Mouse (Mus musculus) T-helper 2 cell (primary cell): ENCODE measurements around the gene Gm49380.

Experiments used
- in situ Hi-C: fragments of 300-600 bp; cut with MboI, MseI; formaldehyde crosslinking; loops from one replicate; pipeline ENCODE4 v1.15.1; 2025; ENCODE audit warnings: high pct_unique_total_duplicates

The Gm49380 gene

DNA sequence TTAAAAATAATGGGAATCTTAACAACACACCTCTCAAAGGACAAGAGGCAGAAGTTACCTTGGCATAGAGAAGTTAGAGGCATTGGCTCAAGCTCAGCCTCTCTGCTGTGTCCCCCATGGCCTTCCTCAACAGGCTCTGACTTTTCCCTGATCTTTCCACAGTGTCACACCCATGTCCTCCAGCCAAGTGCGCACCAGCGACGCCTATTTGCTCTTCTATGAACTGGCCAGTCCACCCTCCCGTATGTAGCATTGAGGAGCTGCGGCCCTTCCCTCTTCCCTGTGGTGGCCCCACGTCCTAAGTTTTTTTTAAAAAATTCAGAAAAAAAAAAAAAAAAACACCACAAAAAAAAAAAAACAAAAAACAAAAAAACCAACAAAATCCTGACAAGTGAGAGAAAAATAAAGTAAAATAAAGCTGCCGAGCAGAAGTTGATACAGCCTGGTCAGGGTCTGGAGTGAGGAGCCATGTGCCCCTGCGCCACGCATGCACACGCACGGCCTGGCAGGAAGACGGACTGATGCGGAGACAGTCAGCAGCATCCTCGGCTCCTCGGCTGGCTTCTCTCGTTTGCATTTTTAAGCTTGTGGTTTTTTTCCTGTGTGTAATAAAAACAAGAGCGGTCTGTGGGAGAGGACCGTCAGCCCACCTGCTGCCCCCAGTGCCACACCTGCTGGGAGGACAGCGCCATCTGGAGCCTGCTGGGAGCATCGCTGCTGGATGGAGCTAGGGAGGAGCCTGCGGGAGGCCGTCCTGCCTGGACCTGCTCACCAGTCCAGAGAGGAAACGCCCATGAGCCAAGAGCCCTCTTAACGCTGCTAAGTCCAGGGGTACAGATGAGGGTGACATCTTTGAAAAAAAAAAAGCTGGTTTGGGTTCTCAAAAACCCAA lies 19.4 kb downstream of the Gm49380 start:
- in situ Hi-C loops, result loop anchor here (25.0 kb wide), 1 partner anchor 357 kb away; the partner anchor contains the start of gene Nectin1

DNA sequence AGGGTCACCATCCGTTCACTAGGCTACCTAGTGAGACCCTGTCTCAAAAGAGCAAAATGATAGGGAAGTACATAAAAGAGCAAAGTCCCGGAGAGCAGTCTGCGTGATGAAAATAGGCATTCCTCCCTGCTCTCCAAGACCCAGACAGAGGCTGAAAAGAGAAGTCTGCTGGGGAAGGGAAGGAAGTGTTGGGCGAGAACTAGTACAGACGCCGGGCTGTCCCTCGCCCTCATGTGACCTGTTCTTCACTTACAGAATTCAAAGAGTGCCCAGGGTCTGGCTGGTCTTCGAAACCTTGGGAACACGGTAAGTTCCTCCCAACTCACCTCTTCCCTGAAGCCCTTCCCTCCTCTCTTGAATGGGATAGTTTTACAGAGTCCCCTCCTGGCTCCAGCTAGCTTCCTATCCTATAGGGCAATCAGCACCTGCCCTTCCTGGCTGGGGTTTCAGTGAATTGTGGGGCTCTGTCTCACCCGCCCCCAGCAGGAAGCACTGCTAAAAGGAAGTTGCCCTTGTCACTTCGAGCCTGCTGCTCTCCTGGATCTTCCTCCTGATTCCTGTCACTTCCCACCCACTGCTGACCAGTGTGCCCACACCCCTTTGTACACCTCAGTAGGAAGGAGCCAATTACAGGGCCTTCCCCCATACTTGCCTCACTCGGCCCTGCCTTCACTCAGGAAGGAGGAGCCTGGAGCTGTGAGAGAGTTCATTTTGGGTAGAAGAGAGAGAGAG lies 24.3 kb downstream of the Gm49380 start:
- in situ Hi-C loops, result loop anchor here (10.0 to 25.0 kb wide), 2 partner anchors 352 to 534 kb away; partner anchors contain the start of gene Nectin1

DNA sequence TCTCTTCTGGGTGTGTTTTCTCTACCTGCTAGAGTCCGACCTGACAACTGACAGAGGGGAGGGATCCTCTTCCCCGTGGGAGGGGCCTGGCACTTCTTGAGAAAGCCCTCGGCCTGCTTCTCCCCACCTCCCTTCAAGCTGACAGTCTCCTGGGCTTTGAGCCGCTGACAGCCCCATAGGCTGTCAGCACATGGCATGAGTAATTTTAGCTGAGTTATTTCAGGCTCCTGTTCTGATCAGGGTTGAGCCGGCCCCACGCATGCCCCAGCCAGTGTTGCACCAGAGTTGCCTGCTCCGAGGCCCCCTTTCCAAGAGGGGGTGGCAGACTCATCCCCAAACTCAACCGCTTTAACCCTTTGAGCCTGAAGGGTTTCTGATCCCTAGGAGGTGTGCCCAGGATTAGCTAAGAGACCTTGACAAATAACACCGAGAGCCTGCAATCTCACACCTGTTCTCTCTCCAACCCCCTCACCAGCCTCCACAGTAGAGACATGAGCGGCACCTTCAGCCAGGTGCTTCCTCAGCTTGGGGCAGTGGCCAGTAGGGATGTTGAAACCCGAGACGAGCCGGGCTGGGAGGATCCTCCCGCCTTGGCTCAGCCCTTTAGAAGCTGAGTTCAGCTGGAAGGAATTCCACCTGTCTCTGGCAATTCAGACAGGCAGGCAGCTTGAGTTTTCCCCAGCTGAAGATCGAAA lies 25.4 kb downstream of the Gm49380 start:
- in situ Hi-C loops, result loop anchor here (10.0 to 25.0 kb wide), 2 partner anchors 351 to 533 kb away; partner anchors contain the start of gene Nectin1

DNA sequence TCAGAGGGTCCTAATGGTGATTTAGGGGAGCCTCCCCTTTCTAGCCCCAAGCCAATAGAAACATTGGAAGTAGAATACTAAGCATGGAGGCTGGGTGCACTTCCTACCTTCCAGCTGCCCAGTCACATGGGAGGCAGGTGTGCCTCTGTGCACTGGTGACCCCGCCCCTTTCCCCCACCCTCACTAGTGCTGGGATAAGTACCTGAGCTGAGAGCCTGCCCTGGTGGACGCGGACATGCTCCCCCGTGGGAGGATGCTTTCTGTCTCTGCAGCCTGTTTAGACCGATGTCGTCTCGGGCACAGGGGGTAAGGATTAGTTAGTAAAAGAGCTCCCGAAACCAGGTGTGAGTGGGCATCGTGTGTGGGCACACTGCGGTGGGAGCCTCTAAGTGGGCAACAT lies 26.3 kb downstream of the Gm49380 start:
- in situ Hi-C loops, result loop anchor here (10.0 to 25.0 kb wide), 2 partner anchors 350 to 532 kb away; partner anchors contain the start of gene Nectin1

DNA sequence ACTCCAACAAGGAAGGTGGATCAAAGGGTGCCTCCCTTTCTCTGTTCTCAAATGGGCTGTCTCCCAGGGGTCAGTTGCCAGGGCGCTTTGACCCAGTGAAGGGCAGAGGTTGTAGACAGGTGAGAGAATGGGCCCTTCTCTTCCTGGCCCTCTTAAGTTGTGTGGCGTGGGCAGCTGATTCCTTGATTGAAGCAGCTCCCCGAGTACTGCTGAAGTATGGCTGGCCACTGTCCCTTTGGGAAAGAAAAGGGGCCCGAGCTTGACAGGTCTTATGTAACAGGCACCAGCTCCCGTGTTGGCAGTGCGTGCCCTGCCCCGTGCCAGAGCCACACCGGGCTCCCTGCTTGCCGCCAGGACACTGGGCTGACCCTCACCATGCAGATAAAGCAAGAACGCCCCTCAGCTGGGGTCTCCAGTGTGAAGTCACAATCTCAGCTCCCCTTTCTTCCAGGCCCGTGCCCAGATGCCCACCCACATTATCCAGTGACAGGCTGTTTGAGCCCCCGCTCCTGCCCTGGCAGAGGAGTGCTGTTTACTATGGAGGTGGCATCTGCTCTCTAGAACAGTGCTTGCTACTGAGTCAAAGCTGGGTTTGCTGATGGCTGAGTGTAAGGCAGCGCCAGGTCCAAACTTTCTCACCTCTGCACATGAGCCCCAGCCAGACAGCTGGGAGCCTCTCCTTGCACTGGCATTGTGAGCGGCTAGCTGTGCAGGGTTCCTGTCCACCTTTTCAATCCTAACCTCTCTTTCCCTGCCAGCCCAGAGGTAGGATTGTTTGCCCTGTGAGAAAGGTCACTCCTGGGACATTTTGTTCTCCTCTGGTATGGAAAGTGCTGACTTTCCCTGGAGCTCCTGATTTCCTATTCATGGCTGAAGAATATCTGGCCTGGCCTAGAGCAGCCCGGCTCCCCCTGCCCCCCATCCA lies 27.3 kb downstream of the Gm49380 start:
- in situ Hi-C loops, result loop anchor here (10.0 to 25.0 kb wide), 2 partner anchors 349 to 531 kb away; partner anchors contain the start of gene Nectin1

DNA sequence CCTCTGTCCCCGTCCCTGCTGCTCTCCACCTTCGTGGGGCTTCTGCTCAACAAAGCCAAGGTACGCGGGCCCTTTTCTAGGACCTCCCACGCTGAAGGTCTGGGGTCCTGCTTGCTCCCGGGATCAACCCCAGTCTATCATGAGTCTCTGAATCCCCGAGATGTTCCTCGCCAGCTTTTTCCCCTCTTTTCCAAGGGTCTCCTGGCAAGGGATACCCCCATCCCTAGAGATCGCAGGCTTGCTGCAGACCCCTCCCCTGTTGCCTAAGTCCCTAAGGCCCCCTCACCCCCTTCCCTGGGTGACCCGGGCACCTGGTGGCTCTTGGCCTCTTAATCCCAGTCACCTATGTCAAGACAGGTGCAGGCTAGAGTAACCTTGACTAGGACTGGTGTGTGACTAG lies 28.0 kb downstream of the Gm49380 start:
- in situ Hi-C loops, result loop anchor here (10.0 to 25.0 kb wide), 2 partner anchors 348 to 530 kb away; partner anchors contain the start of gene Nectin1

DNA sequence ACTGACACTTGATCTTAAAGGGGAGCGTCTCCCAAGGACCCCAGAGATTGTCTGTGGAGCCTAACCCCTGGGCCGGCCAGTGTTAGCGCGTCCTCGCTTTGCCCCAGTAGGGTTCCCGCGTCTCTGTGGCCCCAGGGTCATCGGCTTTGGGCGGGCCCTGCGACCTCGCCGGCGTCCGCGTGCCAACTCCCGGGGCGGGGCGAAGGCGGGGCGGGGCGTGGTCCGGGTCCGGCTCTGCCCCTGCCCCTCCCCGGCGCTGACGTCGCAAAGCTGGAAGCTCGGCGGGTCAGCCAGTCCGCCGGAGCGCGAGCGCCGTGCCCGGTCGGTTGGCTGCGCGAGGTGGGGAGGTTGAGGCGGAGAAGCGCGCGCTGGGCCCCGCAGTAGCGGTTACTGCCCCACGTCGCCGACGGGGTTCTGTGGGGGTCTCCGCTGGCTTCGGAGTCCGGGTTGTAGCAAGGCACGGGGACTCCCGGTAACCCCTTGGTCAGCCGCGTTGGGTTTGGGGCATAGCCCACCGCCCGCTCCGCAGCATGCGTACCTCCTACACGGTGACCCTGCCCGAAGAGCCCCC lies 28.6 kb downstream of the Gm49380 start:
- in situ Hi-C loops, result loop anchor here (10.0 to 25.0 kb wide), 2 partner anchors 347 to 530 kb away; partner anchors contain the start of gene Nectin1

DNA sequence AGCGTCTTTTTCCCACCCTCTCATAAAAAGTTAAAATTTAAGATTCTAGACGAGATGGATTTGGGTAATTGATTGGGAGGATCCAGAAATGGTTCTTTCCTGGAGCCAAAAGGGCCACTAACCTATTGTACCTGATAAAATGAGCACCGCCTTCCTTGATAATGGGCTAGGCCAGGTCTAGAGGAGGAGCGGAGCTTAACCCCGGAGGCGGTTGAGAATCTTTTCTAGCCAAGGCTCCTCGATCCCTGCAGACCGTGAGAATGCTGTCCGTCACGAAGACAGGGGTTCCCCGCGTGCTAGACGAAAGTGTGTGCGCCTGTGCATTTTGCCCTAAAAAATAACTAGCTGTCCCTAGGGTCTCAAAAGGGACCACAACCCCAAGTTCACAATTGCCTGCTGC lies 29.1 kb downstream of the Gm49380 start:
- in situ Hi-C loops, result loop anchor here (10.0 to 25.0 kb wide), 2 partner anchors 347 to 529 kb away; partner anchors contain the start of gene Nectin1

DNA sequence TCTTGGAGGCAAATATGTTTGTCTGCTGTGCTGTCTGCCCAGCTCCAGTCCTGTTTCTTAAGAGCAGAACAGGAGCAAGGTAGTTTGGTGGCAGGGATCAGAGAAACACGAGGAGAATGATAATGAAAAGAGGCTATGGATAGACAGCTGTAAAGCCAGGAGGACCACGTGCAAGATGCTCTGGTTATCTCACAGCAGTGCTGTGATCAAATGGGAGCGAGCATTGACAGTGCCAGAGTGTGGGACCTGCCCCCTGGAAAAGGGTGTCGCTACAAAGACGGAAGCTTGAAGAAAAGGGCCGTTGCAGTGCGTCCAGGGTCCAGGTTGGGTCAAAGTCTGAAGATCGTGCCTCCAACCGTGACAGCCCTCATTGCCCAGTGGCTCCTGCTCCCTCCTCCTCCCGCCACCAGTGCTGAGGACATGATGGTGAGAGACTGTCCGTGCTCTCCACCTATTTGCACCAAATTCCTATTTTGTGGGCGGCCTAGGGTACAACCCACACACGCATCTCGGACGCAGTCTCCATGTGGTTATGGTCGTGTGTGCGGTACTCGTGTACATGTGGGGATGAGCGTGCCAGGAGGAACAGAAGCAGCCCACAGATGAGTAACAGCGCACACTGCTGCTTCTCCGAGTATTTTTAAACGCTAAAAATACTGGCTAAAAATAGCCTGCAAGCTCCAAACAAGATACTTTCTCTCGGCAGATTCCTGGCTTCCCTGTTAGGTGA lies 29.7 kb downstream of the Gm49380 start:
- in situ Hi-C loops, result loop anchor here (10.0 to 25.0 kb wide), 2 partner anchors 346 to 529 kb away; partner anchors contain the start of gene Nectin1

DNA sequence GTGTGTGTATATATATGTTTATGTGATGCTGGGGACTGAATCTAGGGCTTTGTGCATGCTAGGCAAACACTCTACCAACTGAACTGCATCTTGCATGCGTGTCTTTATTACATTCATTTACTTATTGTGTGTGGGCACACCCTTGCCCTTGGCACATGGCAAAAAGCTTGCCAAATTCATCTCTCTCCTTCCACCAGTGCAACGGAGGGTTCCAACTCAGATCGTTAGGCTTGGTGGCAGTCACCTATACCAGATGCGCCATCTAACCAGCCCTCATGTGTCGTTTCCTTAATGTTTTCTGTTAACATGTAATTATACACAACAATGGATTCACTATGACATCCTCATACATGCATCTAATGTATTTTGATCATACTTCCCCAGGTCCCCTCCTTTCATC lies 31.0 kb downstream of the Gm49380 start:
- in situ Hi-C loops, result loop anchor here (10.0 to 25.0 kb wide), 2 partner anchors 345 to 527 kb away; partner anchors contain the start of gene Nectin1

DNA sequence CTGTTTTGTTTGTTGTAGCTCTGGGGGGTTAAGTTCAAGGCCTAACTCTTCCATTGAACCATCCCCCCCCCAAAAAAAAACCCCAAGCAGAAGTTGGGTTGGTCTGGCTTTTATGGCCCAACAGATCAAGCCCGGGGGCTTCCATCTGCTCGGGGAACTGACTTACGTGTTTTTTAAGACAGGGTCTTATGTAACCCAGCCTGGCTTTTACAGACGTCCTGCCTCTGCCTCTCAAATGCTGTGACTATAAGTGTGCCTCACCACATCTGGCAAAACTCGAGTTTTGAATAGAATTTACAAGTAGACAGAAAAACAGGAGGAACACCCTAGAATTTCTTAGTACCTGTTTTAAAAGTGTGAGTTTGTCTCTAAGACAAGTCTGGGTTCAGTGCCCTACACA lies 31.7 kb downstream of the Gm49380 start:
- in situ Hi-C loops, result loop anchor here (10.0 to 25.0 kb wide), 2 partner anchors 344 to 527 kb away; partner anchors contain the start of gene Nectin1

DNA sequence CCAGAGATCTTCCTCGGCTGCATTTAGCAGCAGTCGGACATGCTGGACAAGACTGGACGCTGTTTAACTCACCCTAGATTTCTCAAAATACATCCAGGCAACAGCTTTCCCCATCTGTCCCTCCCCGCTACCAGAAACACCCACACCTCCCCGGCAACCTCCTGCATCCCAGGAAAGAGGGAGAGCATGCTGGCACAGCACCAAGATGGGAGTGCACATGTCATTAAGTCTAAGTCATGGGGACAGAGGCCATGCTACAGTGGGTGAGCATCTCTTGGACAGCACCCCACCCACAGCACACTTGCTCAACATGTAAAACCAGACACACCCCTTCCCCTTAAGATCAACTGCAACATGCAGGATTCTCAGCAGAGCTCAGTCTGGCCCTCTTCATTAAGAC lies 32.3 kb downstream of the Gm49380 start:
- in situ Hi-C loops, result loop anchor here (10.0 to 25.0 kb wide), 2 partner anchors 344 to 526 kb away; partner anchors contain the start of gene Nectin1

DNA sequence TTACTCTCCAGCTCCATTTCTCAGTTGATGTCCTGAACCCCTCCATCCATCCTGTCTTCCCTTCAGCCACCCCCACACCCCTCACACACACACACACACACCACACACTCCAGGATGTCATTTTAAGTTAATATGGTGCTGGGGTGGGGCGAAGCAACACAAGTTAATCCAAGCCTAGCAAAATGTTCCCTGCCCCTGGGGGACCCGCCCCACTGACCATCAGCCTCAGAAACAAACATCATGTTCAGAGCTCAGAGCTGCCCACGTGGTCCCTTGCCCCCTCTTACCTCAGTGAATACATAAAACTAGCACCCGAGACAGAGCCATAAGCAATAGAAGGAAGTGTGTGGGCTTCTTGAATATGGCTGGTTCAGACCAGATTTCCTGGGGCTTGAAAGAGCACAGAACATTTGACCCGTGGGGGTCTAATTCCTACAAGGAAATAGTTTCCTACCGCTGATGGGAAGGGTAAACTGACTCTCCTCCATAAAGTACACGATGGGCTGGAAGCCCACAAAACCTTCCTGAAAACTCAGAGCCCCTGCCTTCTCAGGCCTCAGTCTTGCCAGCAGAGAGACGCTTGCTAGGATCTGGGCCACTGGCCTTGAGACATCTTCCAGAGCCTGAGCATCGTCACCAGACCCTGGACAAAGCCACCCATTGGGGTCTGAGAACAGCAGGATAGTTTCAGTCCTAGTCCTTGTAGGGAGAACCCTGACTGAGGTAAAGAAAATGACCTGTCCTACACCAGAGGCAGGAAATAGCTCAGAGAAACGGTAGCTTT lies 33.1 kb downstream of the Gm49380 start:
- in situ Hi-C loops, result loop anchor here (10.0 to 25.0 kb wide), 2 partner anchors 343 to 525 kb away; partner anchors contain the start of gene Nectin1

DNA sequence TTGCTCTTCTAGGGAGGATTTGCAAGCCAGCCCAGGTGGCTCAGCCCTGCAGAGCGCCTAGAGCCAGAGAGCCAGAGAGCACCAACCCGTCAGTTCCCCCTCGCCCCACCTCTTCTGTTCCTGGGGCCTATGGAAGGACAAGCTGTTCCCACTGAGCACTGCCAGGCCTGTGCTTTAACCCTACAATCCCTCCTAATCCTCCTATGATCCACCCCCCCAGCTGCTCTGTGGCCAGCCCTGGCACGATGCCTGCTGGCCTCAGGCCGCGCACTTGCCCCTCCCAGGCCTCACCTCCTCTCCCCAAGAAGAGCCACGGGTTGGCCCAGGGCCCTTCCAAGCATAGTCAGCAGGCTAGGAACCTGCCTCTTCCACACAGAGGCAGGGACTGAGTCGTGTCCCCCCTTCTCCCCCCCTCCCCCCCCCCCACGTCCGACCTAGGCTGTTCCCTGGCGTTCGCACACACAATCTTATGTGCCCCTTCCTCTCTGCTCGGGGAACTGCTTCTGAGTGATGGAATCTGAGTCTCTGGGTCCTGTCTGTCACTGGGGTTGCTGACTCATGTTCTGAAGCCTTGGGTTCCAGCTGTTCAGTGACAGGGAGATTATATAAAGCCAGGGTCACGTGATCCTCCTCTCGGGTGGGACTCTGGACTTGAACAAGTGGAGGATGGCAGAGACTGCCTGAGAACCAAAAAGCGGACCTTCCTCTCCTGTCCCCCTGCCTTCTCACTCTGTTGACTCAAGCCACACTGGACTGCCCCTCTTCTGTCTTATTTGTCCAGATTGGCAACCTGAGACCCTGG lies 34.1 kb downstream of the Gm49380 start:
- in situ Hi-C loops, result loop anchor here (25.0 kb wide), 1 partner anchor 342 kb away; the partner anchor contains the start of gene Nectin1

DNA sequence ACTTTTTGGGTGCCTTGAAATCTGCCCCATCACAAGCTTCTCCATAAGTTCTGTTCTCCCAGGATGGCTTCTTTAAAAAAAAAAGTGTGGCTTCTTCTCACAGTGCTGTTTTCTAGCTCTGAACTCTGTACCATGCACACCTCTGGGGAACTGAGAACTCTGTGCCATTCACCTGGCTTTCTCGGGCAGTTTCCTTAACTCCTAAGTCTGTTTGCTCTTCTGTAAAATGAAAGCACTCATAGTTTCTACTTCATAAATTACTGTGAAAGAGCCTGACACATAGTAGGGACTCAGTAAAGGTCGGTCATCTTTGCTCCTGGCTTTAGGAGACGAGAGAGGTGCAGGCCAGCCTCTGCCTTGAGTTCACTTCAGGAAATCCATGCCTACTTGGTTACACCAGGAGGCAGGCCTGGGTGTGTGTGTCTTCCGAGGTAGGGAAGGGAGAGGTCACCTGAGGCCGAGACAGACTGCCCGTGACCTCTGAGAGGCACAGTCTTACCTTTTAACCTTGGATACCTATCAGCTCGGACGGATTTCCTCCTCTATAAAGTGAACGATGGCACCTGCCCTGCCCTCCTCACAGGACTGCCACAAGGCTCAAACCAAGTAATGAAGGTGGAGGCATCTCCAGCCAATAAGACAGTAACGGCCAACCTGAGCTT lies 35.0 kb downstream of the Gm49380 start:
- in situ Hi-C loops, result loop anchor here (25.0 kb wide), 1 partner anchor 341 kb away; the partner anchor contains the start of gene Nectin1

DNA sequence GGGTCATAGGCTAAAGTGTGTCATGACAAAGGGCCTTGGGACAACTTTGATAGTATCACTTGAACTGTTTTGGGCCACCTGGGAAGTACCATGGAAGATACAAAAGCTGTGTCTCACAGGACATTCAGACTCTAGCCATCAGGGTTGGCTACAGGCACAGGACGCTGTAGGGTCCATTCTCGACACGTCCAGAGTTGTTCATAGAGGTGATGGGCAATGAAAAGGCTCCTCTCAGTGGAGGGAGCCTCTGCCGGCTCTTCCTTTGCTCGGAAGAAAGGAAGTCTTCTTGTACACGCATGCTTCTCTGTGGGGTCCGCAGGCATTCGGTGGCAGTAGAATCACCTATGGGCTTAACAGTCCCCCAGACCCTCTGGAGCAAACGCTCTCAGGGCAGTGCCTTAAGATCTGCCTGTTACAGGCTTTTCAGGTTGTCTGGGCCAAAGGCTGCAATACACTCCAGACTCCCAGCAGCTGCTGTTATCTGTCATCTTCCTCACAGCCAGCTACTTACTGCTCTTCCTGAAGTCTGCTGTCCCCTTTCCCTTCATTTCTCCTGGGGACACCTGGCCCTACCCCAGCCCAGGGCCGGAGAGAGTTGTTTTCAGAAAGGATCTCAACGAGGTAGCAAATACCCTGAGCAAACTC lies 35.9 kb downstream of the Gm49380 start:
- in situ Hi-C loops, result loop anchor here (25.0 kb wide), 1 partner anchor 340 kb away; the partner anchor contains the start of gene Nectin1
